Mouse (Mus musculus) C2C12 (cell line): ENCODE measurements around the gene Pbxip1. TPM values are rescaled to one million over a fixed set of nuclear protein-coding genes. Genes with fewer than 3 reads are reported as not detected.
"Not testable (repeated sequence)": the region's sequence is repeated elsewhere in the genome, so short reads cannot be mapped to it uniquely, and the experiment has no call there.

Experiments
- H3K27me3 ChIP-seq: one replicate; pipeline ENCODE4 v1.6.1; 2011; ENCODE audit not compliant: control insufficient read depth, insufficient read depth, insufficient read length
- H3K36me3 ChIP-seq: one replicate; pipeline ENCODE4 v1.6.1; 2011; ENCODE audit not compliant: control insufficient read depth, insufficient read depth
- H3K4me3 ChIP-seq: one replicate; pipeline ENCODE4 v1.5.1; 2011; ENCODE audit warnings: mild to moderate bottlenecking, control low read depth; ENCODE audit not compliant: poor library complexity, insufficient read depth, severe bottlenecking
- H3K79me2 ChIP-seq: one replicate; pipeline ENCODE4 v1.6.1; 2011; ENCODE audit not compliant: control insufficient read depth, insufficient read depth
- H3K79me3 ChIP-seq: one replicate; pipeline ENCODE4 v1.6.1; 2011; ENCODE audit warnings: low read depth, control low read depth
- H3ac ChIP-seq: one replicate; pipeline ENCODE3; 2011; ENCODE audit warnings: low read depth; ENCODE audit not compliant: control insufficient read depth, insufficient read length
- CEBPB ChIP-seq: IDR thresholded peaks from one replicate; pipeline ENCODE4 v1.6.1; 2011; ENCODE audit warnings: low read depth, mild to moderate bottlenecking, control low read depth, moderate library complexity
- CTCF ChIP-seq: IDR thresholded peaks from one replicate; pipeline ENCODE4 v1.5.1; 2011; ENCODE audit not compliant: control insufficient read depth, insufficient read depth, insufficient read length
- FOSL1 ChIP-seq: IDR thresholded peaks from one replicate; pipeline ENCODE4 v1.8.0; 2011; ENCODE audit warnings: mild to moderate bottlenecking, low read length; ENCODE audit not compliant: poor library complexity, insufficient read depth, severe bottlenecking
- MAX ChIP-seq: IDR thresholded peaks from one replicate; pipeline ENCODE4 v1.6.1; 2011; ENCODE audit warnings: mild to moderate bottlenecking, control low read depth
- MYOD1 ChIP-seq: IDR thresholded peaks from one replicate; pipeline ENCODE4 v1.6.1; 2011; ENCODE audit warnings: low read depth; ENCODE audit not compliant: control insufficient read depth, insufficient read length
- MYOG ChIP-seq: IDR thresholded peaks from one replicate; pipeline ENCODE4 v1.6.1; 2011; ENCODE audit not compliant: control insufficient read depth, insufficient read length; ENCODE audit errors: extremely low read depth
- USF1 ChIP-seq: IDR thresholded peaks from one replicate; pipeline ENCODE4 v1.6.1; 2011; ENCODE audit warnings: low read depth, mild to moderate bottlenecking, control low read depth, moderate library complexity
- polyA plus RNA-seq: library from polyadenylated mRNA; unstranded; fragments of >200 nt; fragmentation: generic; extraction: Trizol; gene quantifications from one replicate; pipeline ENCODE4 v1.2.1, GENCODE M21; 2012; ENCODE audit warnings: missing spikeins

The Pbxip1 gene
- polyA plus RNA-seq, 1 experiment = 34.6 TPM

GRCm38 (mm10) chr3:89424416-89425140, 11.9 kb upstream of the Pbxip1 start:
- TF ChIP-seq CTCF (no peak), MAX (no peak), CEBPB (no peak), FOSL1 (no peak), MYOD1 (no peak), MYOG (no peak), USF1 (no peak)
- H3K79me2 ChIP-seq = peaks cover 57% of the 10 kb centered on the region
- H3K27me3 ChIP-seq = no peaks in the 10 kb centered on the region
- peaks cover 55% of the 10 kb centered on the region for H3K36me3 ChIP-seq
- H3K4me3 ChIP-seq = no peak overlapping the region
- H3ac ChIP-seq = no peak overlapping the region
- peaks cover 27% of the 10 kb centered on the region for H3K79me3 ChIP-seq

- TF ChIP-seq MAX (no peak), FOSL1 (no peak), MYOG (no peak), CEBPB (no peak), CTCF (no peak)
These were observed 11.4 kb upstream of the Pbxip1 start for GRCm38 (mm10) chr3:89425141-89425525.

GRCm38 (mm10) chr3:89425876-89426275, 10.6 kb upstream of the Pbxip1 start:
- H3K79me3 ChIP-seq = peaks cover 26% of the 10 kb centered on the region
- peaks cover 55% of the 10 kb centered on the region for H3K36me3 ChIP-seq
- H3K27me3 ChIP-seq = no peaks in the 10 kb centered on the region
- H3K79me2 ChIP-seq = peaks cover 51% of the 10 kb centered on the region
- H3ac ChIP-seq = no peak overlapping the region
- no peak overlapping the region for H3K4me3 ChIP-seq
- TF ChIP-seq MYOD1 = no peak
- TF ChIP-seq CEBPB = no peak
- TF ChIP-seq USF1 = no peak
- TF ChIP-seq MYOG = no peak
- no peak for TF ChIP-seq CTCF
- no peak for TF ChIP-seq MAX

More at GRCm38 (mm10) chr3:89425141-89425525, 11.4 kb upstream of the Pbxip1 start:
- peaks cover 55% of the 10 kb centered on the region for H3K36me3 ChIP-seq
- peaks cover 52% of the 10 kb centered on the region for H3K79me2 ChIP-seq
- H3K27me3 ChIP-seq = no peaks in the 10 kb centered on the region
- H3ac ChIP-seq = no peak overlapping the region
- peaks cover 27% of the 10 kb centered on the region for H3K79me3 ChIP-seq
- H3K4me3 ChIP-seq = no peak overlapping the region

GRCm38 (mm10) chr3:89429021-89429420, 7.5 kb upstream of the Pbxip1 start:
- Histone ChIP-seq H3K79me3 (peaks cover 33% of the 10 kb centered on the region), H3K79me2 (peaks cover 51% of the 10 kb centered on the region), H3K36me3 (peaks cover 59% of the 10 kb centered on the region)
- H3ac ChIP-seq, H3K27me3 ChIP-seq, H3K4me3 ChIP-seq: not testable (repeated sequence)

- Histone ChIP-seq H3K4me3 (peak within 1 kb of the TSS; percentile 69), H3K27me3 (no peaks in the 10 kb centered on the region), H3ac (peak within 1 kb of the TSS; percentile 94), H3K79me3 (peaks cover 33% of the 10 kb centered on the region), H3K79me2 (peaks cover 48% of the 10 kb centered on the region), H3K36me3 (peaks cover 49% of the 10 kb centered on the region)
- TF ChIP-seq MYOG (peak; percentile 14), USF1 (no peak)
These were observed 6.0 kb upstream of the Pbxip1 start, which contains the start of gene Pygo2 for GRCm38 (mm10) chr3:89430171-89431159. Pygo2 (plus strand) TSS chr3:89430214.

- Histone ChIP-seq H3K27me3 (no peaks in the 10 kb centered on the region), H3K79me2 (peaks cover 48% of the 10 kb centered on the region), H3K79me3 (peaks cover 33% of the 10 kb centered on the region), H3ac (no peak overlapping the region), H3K4me3 (no peak overlapping the region), H3K36me3 (peaks cover 30% of the 10 kb centered on the region)
- TF ChIP-seq USF1 = no peak
- no peak for TF ChIP-seq CEBPB
- no peak for TF ChIP-seq FOSL1
- no peak for TF ChIP-seq MAX
- no peak for TF ChIP-seq CTCF
- no peak for TF ChIP-seq MYOG
- no peak for TF ChIP-seq MYOD1
These were observed 3.9 kb upstream of the Pbxip1 start for GRCm38 (mm10) chr3:89432606-89433005.
